Mouse (Mus musculus) midbrain, postnatal 0 days (tissue): ENCODE results near the gene Slc22a22. TPM values are rescaled to one million over a fixed set of nuclear protein-coding genes. Genes with fewer than 3 reads are reported as not detected.

Experiments
- ATAC-seq: fragments of 200-750 bp; cut with Nextera tagmentation; 2 replicates; pipeline ENCODE4 v1.8.0; 2017; ENCODE audit warnings: moderate number of reproducible peaks, mild to moderate bottlenecking, moderate TSS enrichment, moderate library complexity; ENCODE audit not compliant: low FRiP score
- DNase-seq: peaks from one replicate; pipeline ENCODE4 v3.0.0-alpha.2; 2015; ENCODE audit warnings: low spot score
- H3K27ac ChIP-seq: fragments of 300-500 bp; sonication (generic); 2 replicates; pipeline ENCODE4 v1.5.1; 2014; ENCODE audit warnings: low read depth, mild to moderate bottlenecking, low read length, mixed read lengths
- H3K27me3 ChIP-seq: fragments of 300-500 bp; sonication (generic); 2 replicates; pipeline ENCODE4 v1.6.1; 2014; ENCODE audit warnings: low read length, control low read depth, mixed read lengths; ENCODE audit not compliant: insufficient read depth
- H3K36me3 ChIP-seq: fragments of 300-500 bp; sonication (generic); 2 replicates; pipeline ENCODE4 v1.6.1; 2014; ENCODE audit warnings: low read length, control low read depth, mixed read lengths; ENCODE audit not compliant: insufficient read depth
- H3K4me1 ChIP-seq: fragments of 300-500 bp; sonication (generic); 2 replicates; pipeline ENCODE4 v1.6.1; 2014; ENCODE audit warnings: mild to moderate bottlenecking, control low read depth, antibody characterized with exemption, low read length, mixed read lengths; ENCODE audit not compliant: insufficient read depth
- H3K4me2 ChIP-seq: fragments of 300-500 bp; sonication (generic); 2 replicates; pipeline ENCODE4 v1.6.1; 2014; ENCODE audit warnings: low read depth, mild to moderate bottlenecking, low read length, mixed read lengths; ENCODE audit not compliant: poor library complexity, severe bottlenecking
- H3K4me3 ChIP-seq: fragments of 300-500 bp; sonication (generic); 2 replicates; pipeline ENCODE4 v1.5.1; 2014; ENCODE audit warnings: low read depth, mild to moderate bottlenecking, low read length, moderate library complexity
- H3K9ac ChIP-seq: fragments of 300-500 bp; sonication (generic); replicated peaks from 2 replicates; pipeline ENCODE4 v1.6.1; 2014; ENCODE audit warnings: mild to moderate bottlenecking, low read length, moderate library complexity, mixed read lengths; ENCODE audit not compliant: poor library complexity, severe bottlenecking
- H3K9me3 ChIP-seq: fragments of 300-500 bp; sonication (generic); 2 replicates; pipeline ENCODE4 v1.6.1; 2016; ENCODE audit warnings: low read length, control low read depth
- CTCF ChIP-seq: IDR thresholded peaks from 2 replicates; pipeline ENCODE4 v1.5.1; 2016; ENCODE audit warnings: antibody characterized with exemption, mild to moderate bottlenecking
- WGBS: fragments of 180-500 bp; shearing (Covaris S2); extraction: QIAGEN DNeasy Blood & Tissue Kit; methylation state at CpG from one replicate; pipeline ENCODE4 v1.1.7; 2014; 5-methylcytosine and 5-hydroxymethylcytosine counted together
- polyA plus RNA-seq: library from polyadenylated mRNA; unstranded; fragments of >200 nt; fragmentation: Nextera tagmentation; extraction: Ambion mirVana; gene quantifications from 2 replicates; pipeline ENCODE4 v1.2.1, GENCODE M21; 2015
- total RNA-seq: library from RNA; depleted of rRNA; stranded (reverse); fragments of >200 nt; gene quantifications from 2 replicates; pipeline ENCODE4 v1.2.3, GENCODE M21; 2014

Gene Slc22a22
- total and polyA plus RNA-seq, 2 experiments from 2014 or later = not detected

GRCm38 (mm10) chr15:57465996-57466395 lies 11.4 kb downstream of the Slc22a22 start:
- H3K9me3 ChIP-seq = no peaks in the 10 kb centered on the region
- no peak for TF ChIP-seq CTCF
- no peak overlapping the region for H3K9ac ChIP-seq
- ATAC-seq (no peak), DNase-seq (no peak)
- no peaks in the 10 kb centered on the region for H3K27me3 ChIP-seq
- H3K27ac ChIP-seq = no peak overlapping the region
- H3K4me1 ChIP-seq = no peaks in the 10 kb centered on the region
- no peak overlapping the region for H3K4me3 ChIP-seq
- no peak overlapping the region for H3K4me2 ChIP-seq
- no peaks in the 10 kb centered on the region for H3K36me3 ChIP-seq

- Histone ChIP-seq H3K36me3 (no peaks in the 10 kb centered on the region), H3K9ac (no peak overlapping the region), H3K4me2 (no peak overlapping the region), H3K4me3 (no peak overlapping the region), H3K4me1 (no peaks in the 10 kb centered on the region), H3K27me3 (no peaks in the 10 kb centered on the region), H3K27ac (no peak overlapping the region), H3K9me3 (no peaks in the 10 kb centered on the region)
- DNase-seq (no peak), ATAC-seq (no peak)
- no peak for TF ChIP-seq CTCF
- 86% methylated on average over 6 of the region's 6 CpGs for WGBS
Measured at GRCm38 (mm10) chr15:57465061-57465460, 12.4 kb downstream of the Slc22a22 start.

DNA sequence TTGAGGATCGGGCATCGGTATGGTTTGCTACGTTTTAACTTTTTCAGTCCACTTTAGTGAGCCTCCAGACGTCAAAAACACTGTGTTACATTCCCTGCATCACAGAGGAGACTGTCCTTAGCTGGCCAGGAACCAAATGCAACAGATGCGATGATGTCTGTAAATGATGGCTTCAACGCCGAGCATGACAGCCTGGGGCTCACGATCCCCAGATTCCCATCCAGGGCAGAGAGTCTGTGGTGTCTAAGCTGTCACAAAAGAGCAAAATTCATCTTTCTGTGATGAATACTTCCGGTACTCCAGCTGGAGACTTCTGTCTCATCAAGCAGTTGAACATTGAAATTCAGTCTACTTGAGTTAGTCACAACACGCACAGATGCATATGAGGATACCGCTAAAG lies 13.4 kb downstream of the Slc22a22 start:
- no peak overlapping the region for H3K4me3 ChIP-seq
- WGBS = 89% methylated on average over 11 of the region's 11 CpGs
- no peaks in the 10 kb centered on the region for H3K27me3 ChIP-seq
- ATAC-seq = no peak
- peak; percentile 56 for DNase-seq
- no peaks in the 10 kb centered on the region for H3K36me3 ChIP-seq
- H3K27ac ChIP-seq = no peak overlapping the region
- H3K4me1 ChIP-seq = no peaks in the 10 kb centered on the region
- H3K9ac ChIP-seq = no peak overlapping the region
- TF ChIP-seq CTCF = no peak
- H3K4me2 ChIP-seq = no peak overlapping the region
- H3K9me3 ChIP-seq = no peaks in the 10 kb centered on the region

DNA sequence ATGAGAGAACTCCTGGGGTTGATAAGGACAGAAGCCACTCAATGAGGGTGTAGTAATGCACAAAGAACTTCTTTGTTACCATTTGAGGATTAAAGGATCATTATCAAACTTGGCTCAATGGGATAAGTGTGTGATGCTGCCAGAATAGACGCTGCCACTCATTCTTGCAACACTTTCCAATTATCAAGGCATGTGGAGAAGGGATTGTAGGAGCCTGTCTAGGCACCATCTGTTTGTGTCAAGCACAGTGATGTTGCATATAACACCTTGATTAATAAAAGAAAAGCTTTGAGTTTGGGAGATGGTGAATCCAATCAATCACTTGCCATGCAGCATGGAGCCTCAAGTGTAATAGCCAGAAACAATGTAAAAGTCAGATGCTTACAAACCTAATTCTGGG lies 16.1 kb downstream of the Slc22a22 start:
- no peak for TF ChIP-seq CTCF
- no peak overlapping the region for H3K27ac ChIP-seq
- 33% methylated on average over 1 of the region's 1 CpGs for WGBS
- no peaks in the 10 kb centered on the region for H3K36me3 ChIP-seq
- DNase-seq = peak; percentile 15
- no peaks in the 10 kb centered on the region for H3K27me3 ChIP-seq
- no peaks in the 10 kb centered on the region for H3K4me1 ChIP-seq
- no peak for ATAC-seq
- no peak overlapping the region for H3K9ac ChIP-seq
- no peak overlapping the region for H3K4me3 ChIP-seq
- no peak overlapping the region for H3K4me2 ChIP-seq
- no peaks in the 10 kb centered on the region for H3K9me3 ChIP-seq

DNA sequence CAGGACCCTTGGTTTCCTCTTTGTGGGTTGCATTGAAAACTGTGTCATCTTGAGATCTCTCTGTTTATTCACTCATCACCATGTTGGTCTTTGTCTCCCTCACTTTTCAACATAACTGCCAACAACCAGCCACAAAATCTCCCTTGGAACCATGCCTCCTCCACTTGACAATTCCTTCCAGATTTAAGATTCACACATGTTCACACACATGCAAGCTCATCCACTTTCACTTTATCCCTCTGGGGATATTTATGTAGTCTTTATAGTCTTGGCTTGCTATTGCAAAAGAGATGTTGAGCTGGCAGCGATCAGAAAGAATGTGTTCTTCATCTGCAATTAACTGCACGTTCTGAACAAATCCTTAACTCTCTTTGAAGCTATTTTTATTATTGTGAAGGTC lies 20.1 kb downstream of the Slc22a22 start:
- Histone ChIP-seq H3K4me1 (no peaks in the 10 kb centered on the region), H3K9me3 (no peaks in the 10 kb centered on the region), H3K4me3 (no peak overlapping the region), H3K36me3 (no peaks in the 10 kb centered on the region), H3K9ac (no peak overlapping the region), H3K4me2 (no peak overlapping the region), H3K27ac (no peak overlapping the region), H3K27me3 (no peaks in the 10 kb centered on the region)
- ATAC-seq (no peak), DNase-seq (no peak)
- no peak for TF ChIP-seq CTCF
- 53% methylated on average over 2 of the region's 2 CpGs for WGBS

- Histone ChIP-seq H3K36me3 (no peaks in the 10 kb centered on the region), H3K4me3 (no peak overlapping the region), H3K4me1 (no peaks in the 10 kb centered on the region), H3K4me2 (no peak overlapping the region), H3K9ac (no peak overlapping the region), H3K27ac (no peak overlapping the region), H3K9me3 (no peaks in the 10 kb centered on the region), H3K27me3 (no peaks in the 10 kb centered on the region)
- DNase-seq = no peak
- TF ChIP-seq CTCF = no peak
- 77% methylated on average over 2 of the region's 2 CpGs for whole genome bisulfite sequencing
- ATAC-seq = no peak
Measured at GRCm38 (mm10) chr15:57434710-57435404, 42.6 kb downstream of the Slc22a22 start.
